Mouse (Mus musculus): Measurements from ENCODE around the gene Sipa1l2. TPM values are rescaled to one million over a fixed set of nuclear protein-coding genes. Genes with fewer than 3 reads are reported as not detected.

Gene Sipa1l2
- polyA plus RNA-seq, 1 experiment, result 47.6 TPM

DNA sequence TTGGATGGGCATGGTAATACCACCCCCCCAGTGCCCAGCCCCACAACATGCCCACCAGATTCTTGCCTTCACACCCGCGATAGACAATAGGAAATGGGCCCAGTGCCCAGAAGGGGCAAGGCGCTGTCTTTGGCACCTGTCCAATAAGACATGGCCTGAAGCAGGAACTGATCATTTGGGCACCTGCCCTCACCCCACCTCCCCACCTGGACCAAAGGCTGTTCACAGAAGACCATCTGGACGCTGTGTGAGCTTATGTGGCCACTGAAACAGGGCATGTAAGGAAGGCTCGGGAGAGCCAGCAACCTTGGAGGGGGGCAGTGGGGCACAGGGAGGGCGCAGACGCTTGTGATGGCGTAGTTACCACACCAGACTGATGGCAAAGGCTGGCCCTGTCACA lies 174.6 kb downstream of the Sipa1l2 start:
- TF ChIP-seq POLR2A (IDR thresholded peaks at IDR 0.05; ENCODE audit: insufficient read depth, low read depth, low read length) (no peak), CTCF (IDR thresholded peaks at IDR 0.05; ENCODE audit: insufficient read depth, low read depth, low read length) (no peak)
- WGBS, result 59% methylated on average over 8 of the region's 8 CpGs
- Histone ChIP-seq H3K4me3 (ENCODE audit: insufficient read depth, low read depth, low read length) (no peak overlapping the region), H3K4me1 (ENCODE audit: control insufficient read depth, insufficient read depth, low read length) (peaks cover 10% of the 10 kb centered on the region), H3K27ac (ENCODE audit: insufficient read depth, low read depth, low read length) (no peak overlapping the region)

DNA sequence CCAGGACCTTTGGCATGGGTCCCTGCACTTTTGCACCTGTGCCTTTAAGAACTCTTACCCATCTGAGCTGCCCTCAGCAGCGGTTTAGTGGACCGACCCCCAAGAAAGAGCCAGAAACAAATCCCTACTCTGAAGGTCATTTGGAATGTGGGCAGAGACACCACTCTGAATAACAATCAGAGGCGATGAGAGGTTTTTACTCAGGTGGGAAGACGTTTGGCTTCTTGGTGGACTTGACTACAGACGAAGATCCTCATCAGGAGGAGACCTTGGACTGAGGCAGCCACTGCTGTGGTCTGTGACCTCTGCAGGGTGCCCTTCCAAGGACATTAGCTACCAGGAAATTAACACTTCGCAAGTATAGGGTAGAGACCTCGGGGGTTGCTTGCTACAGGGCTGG lies 177.9 kb downstream of the Sipa1l2 start:
- WGBS, result 83% methylated on average over 7 of the region's 7 CpGs
- H3K4me3 ChIP-seq (ENCODE audit: insufficient read depth, low read depth, low read length), result no peak overlapping the region
- TF ChIP-seq CTCF (IDR thresholded peaks at IDR 0.05; ENCODE audit: insufficient read depth, low read depth, low read length) (no peak), POLR2A (IDR thresholded peaks at IDR 0.05; ENCODE audit: insufficient read depth, low read depth, low read length) (no peak)
- H3K4me1 ChIP-seq (ENCODE audit: control insufficient read depth, insufficient read depth, low read length), result peaks cover 21% of the 10 kb centered on the region
- H3K27ac ChIP-seq (ENCODE audit: insufficient read depth, low read depth, low read length), result peak overlapping the region; percentile 47; the same call in 1 of the 2 replicates

DNA sequence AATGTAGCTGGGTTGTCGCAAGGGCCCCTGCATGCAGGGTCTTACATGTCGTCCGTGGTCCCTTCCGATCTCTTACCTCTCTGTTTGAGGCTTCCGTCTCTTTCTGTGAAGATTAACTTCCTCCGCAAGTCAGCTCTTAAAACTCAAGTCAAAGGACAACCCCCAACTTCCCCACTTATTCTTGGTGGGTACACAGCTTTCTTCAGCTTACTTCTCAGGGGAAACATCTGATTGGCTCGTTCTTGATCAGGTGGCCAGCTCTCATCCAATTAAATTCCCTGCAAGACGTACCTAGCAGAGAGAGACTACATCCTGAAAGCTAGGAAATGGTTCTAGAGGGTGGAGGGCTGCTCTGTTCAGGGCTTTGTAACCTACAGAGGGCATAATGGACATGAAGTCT lies 178.3 kb downstream of the Sipa1l2 start:
- peaks cover 21% of the 10 kb centered on the region for H3K4me1 ChIP-seq (ENCODE audit: control insufficient read depth, insufficient read depth, low read length)
- no peak overlapping the region for H3K4me3 ChIP-seq (ENCODE audit: insufficient read depth, low read depth, low read length)
- H3K27ac ChIP-seq (ENCODE audit: insufficient read depth, low read depth, low read length), result peak overlapping the region; percentile 47
- 84% methylated on average over 8 of the region's 8 CpGs for WGBS
- TF ChIP-seq POLR2A (IDR thresholded peaks at IDR 0.05; ENCODE audit: insufficient read depth, low read depth, low read length), result no peak
- TF ChIP-seq CTCF (IDR thresholded peaks at IDR 0.05; ENCODE audit: insufficient read depth, low read depth, low read length), result no peak

DNA sequence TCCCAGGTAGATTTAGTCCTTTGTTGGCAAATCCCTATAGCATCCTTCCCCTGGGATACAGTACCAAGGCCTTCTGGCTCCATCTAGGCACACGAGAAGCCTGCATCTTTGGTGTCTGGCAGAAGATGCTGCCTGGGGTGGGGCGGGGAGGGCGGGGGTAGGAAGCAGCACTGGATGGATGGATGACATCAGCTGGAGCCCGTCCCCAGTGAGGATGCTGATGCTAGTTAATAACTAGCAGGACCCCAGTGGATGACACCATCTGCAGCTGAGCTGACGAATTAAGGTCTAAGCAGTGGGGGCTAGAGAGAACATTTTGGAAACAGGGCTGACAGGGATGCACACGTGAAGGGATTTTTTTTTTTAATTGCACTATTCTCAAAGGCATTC lies 179.1 kb downstream of the Sipa1l2 start:
- H3K4me1 ChIP-seq (ENCODE audit: control insufficient read depth, insufficient read depth, low read length), result peaks cover 25% of the 10 kb centered on the region

DNA sequence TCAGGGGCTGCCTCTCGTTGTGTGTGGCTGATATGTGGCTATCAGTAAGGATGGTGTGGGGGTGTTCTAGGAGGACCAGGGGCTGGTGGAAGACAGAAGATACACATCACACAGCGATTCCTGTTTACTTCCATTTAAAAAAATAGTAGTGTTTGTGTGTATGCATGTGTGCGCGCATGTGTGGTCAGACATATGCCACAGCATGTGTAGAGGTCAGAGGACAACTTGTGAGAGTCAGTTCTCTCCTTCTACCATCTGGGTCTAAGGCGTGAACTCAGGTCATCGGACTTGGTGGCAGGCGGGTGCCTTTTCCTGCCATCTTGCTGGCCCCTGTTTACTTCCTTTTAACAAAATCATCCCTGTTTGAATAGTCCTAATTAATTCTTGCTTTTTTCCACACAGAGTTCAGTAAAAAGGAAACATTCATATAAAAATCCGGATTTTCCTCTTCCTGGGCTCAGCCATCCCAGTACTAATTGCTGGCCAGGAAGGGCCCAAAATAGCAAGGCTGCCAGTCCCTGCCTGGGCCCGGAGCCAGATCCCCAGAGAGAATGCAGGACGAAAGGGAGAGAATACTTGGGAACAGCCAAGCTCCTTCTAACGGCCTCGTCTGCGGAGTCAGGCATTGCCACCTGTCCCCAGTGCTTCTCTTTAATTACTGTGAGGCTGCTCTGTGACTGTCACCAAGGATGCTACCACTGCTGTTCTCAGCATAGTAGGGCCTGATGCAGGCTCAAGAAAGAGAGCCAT lies 179.7 kb downstream of the Sipa1l2 start:
- peaks cover 31% of the 10 kb centered on the region for H3K4me1 ChIP-seq (ENCODE audit: control insufficient read depth, insufficient read depth, low read length)
- WGBS, result 40% methylated on average over 13 of the region's 13 CpGs
- no peak for TF ChIP-seq POLR2A (IDR thresholded peaks at IDR 0.05; ENCODE audit: insufficient read depth, low read depth, low read length)
- TF ChIP-seq CTCF (IDR thresholded peaks at IDR 0.05; ENCODE audit: insufficient read depth, low read depth, low read length), result no peak
- H3K27ac ChIP-seq (ENCODE audit: insufficient read depth, low read depth, low read length), result peak overlapping the region; percentile 82
- H3K4me3 ChIP-seq (ENCODE audit: insufficient read depth, low read depth, low read length), result no peak overlapping the region

More for the DNA sequence above, 179.1 kb downstream of the Sipa1l2 start:
- TF ChIP-seq CTCF (IDR thresholded peaks at IDR 0.05; ENCODE audit: insufficient read depth, low read depth, low read length) (no peak), POLR2A (IDR thresholded peaks at IDR 0.05; ENCODE audit: insufficient read depth, low read depth, low read length) (no peak)
- no peak overlapping the region for H3K4me3 ChIP-seq (ENCODE audit: insufficient read depth, low read depth, low read length)
- peak overlapping the region; percentile 82 for H3K27ac ChIP-seq (ENCODE audit: insufficient read depth, low read depth, low read length)
- 39% methylated on average over 6 of the region's 6 CpGs for WGBS

DNA sequence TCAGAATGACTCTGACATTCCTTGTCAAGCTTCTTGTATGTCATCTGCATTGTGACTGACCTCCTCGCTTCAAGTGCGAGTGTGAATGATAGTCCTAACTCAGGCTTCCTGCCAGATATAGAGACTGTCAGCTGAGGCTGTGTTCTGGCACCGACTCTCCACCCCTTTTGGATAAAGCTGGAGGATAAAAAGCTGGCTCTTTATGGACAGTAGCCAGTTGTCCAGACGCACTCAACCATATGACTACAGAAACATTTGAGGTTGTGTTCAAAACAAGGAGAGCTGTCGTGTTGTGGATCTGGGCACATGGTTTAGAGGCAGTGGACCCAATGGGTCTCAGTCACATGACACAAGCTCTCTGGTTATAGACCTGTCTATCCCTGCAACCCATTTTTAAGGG lies 180.3 kb downstream of the Sipa1l2 start:
- Histone ChIP-seq H3K4me3 (ENCODE audit: insufficient read depth, low read depth, low read length) (no peak overlapping the region), H3K27ac (ENCODE audit: insufficient read depth, low read depth, low read length) (peak overlapping the region; percentile 82), H3K4me1 (ENCODE audit: control insufficient read depth, insufficient read depth, low read length) (peaks cover 33% of the 10 kb centered on the region)
- 59% methylated on average over 5 of the region's 5 CpGs for WGBS
- TF ChIP-seq POLR2A (IDR thresholded peaks at IDR 0.05; ENCODE audit: insufficient read depth, low read depth, low read length), result no peak
- no peak for TF ChIP-seq CTCF (IDR thresholded peaks at IDR 0.05; ENCODE audit: insufficient read depth, low read depth, low read length)

DNA sequence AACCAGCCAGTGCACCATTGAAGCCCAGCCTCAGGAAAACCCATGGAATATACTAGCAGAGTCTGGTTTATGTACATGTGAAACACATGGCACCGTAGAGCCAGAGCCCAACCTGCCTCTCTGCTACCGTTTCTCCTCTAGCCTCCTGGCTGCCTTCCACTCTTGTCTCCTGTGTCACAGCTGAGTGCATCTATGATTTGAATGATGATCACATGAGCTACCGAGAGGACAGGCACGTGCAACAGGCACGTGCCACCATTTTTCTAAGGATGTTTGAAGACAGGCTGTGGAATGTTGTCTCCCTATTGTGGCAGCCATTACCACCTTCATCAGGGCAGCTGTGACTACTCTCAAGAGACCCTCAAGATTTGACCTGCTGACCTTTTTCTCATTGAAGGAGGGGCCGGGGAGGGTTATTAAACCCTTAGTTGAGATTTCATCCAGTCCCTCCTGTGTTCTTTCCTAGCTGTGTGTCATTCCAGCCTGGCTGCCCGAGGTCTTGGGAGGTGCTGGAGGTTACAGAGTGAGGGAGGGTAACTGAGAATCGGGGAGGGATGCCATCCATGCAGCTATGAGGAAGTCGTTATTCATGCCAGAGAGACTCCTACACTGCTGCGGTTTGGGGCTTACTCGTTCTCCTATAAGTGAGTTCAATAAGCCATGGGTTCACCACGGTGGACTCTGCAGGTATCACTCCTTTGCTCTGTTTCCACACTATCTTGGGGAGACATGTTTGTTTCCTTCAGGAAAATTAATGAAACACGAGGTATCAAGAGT lies 181.0 kb downstream of the Sipa1l2 start:
- Histone ChIP-seq H3K4me1 (ENCODE audit: control insufficient read depth, insufficient read depth, low read length) (peaks cover 33% of the 10 kb centered on the region), H3K4me3 (ENCODE audit: insufficient read depth, low read depth, low read length) (no peak overlapping the region), H3K27ac (ENCODE audit: insufficient read depth, low read depth, low read length) (no peak overlapping the region)
- WGBS, result 71% methylated on average over 13 of the region's 13 CpGs
- TF ChIP-seq POLR2A (IDR thresholded peaks at IDR 0.05; ENCODE audit: insufficient read depth, low read depth, low read length) (no peak), CTCF (IDR thresholded peaks at IDR 0.05; ENCODE audit: insufficient read depth, low read depth, low read length) (no peak)

DNA sequence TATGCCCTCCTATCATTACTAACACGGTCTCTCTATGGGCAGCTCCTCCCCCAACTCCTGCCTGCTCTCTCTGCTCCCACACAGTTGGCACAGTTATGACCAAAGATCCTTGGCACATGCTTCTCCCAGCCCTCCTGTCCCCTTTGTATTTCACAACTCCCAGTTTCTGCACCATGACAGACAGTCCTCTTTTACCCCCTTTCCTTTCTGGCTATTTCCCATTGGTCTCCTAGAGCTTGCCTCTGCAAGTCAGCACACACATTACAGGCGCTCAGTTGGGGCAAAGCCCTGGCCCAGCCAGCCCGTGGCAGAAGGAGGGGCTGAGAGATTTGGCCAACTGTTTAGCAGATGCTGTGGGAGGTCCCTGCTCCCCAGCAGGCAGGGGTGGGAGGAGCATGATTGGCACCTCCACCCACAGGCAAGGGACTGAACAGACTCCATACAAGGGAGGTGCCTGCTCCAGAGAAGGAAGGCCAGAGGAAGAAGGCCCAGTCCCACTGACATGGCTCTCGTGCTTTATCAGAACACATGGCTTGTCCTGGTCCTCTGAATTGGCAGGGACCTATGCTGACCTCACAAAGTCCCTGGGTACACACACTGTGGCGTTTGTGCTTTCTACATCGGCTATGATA lies 184.0 kb downstream of the Sipa1l2 start:
- 0 out of 2 replicates have a peak overlapping the region, but pooled peaks have one; percentile 41 for H3K27ac ChIP-seq (ENCODE audit: insufficient read depth, low read depth, low read length)
- WGBS, result 44% methylated on average over 6 of the region's 6 CpGs

More for the DNA sequence above, 184.0 kb downstream of the Sipa1l2 start:
- no peak for TF ChIP-seq CTCF (IDR thresholded peaks at IDR 0.05; ENCODE audit: insufficient read depth, low read depth, low read length)
- TF ChIP-seq POLR2A (IDR thresholded peaks at IDR 0.05; ENCODE audit: insufficient read depth, low read depth, low read length), result no peak
- Histone ChIP-seq H3K4me3 (ENCODE audit: insufficient read depth, low read depth, low read length) (no peak overlapping the region), H3K4me1 (ENCODE audit: control insufficient read depth, insufficient read depth, low read length) (peaks cover 30% of the 10 kb centered on the region)

Measured in olfactory bulb, adult 2 months (tissue).